Mouse (Mus musculus) right cerebral cortex, postnatal 4 days (tissue): Measurements from ENCODE around the gene Mocs1.

Experiments
- DNase-seq: peaks from one replicate; pipeline ENCODE4 v3.0.0-alpha.2; 2022

Gene Mocs1

GRCm38 (mm10) chr17:49484435-49484834, 56.3 kb downstream of the Mocs1 start:
- DNase-seq, result no peak

- no peak for DNase-seq
Observed at GRCm38 (mm10) chr17:49489098-49489497, 60.9 kb downstream of the Mocs1 start.

GRCm38 (mm10) chr17:49493276-49493675, 65.1 kb downstream of the Mocs1 start:
- no peak for DNase-seq

GRCm38 (mm10) chr17:49498169-49498568, 70.0 kb downstream of the Mocs1 start:
- no peak for DNase-seq

GRCm38 (mm10) chr17:49499635-49500034, 71.5 kb downstream of the Mocs1 start:
- DNase-seq, result no peak

- DNase-seq, result no peak
Observed at GRCm38 (mm10) chr17:49500234-49500633, 72.1 kb downstream of the Mocs1 start.

- no peak for DNase-seq
Observed at GRCm38 (mm10) chr17:49503246-49503900, 75.2 kb downstream of the Mocs1 start.
